28 mouse cellular contexts compared by ENCODE assay signal in genomic region chr3:14795292-14796020, GRCm38 (mm10). TPM values are rescaled to one million over a fixed set of nuclear protein-coding genes. Genes with fewer than 3 reads are reported as not detected.
DNase-seq lines count a peak whose midpoint lies in the region; ATAC-seq and TF ChIP-seq lines count a peak whose summit lies in the region.
"Had no signal": no experiment of that assay in that cellular context is flagged by ENCODE, and none has a peak within 500 bp of the region (broad histone marks: within the 10 kb centered on the region; RNA-seq: fewer than 3 reads in every experiment).

No protein-coding gene starts in this region.

- H3K79me2 ChIP-seq in MEL (ENCODE audit: control insufficient read depth, insufficient read depth, low read length, poor library complexity) = peaks cover 68% of the 10 kb centered on the region

- ATAC-seq in liver, embryonic 11.5 days (replicated peaks; ENCODE audit: low FRiP score) = no peak
- ATAC-seq: activated CD4-positive, CD25-positive, alpha-beta regulatory T cell, adult 4 months; CD4-positive, CD25-positive, alpha-beta regulatory T cell, adult 4 months; Patski had no signal

- no peak for TF ChIP-seq CTCF in gastrocnemius, adult 2 months (IDR thresholded peaks at IDR 0.05)
- no peak for TF ChIP-seq CTCF in MEL (IDR thresholded peaks at IDR 0.05 in 2 of 3, conservative IDR thresholded peaks at IDR 0.05 in 1 of 3; ENCODE audit: control insufficient read depth in 1 of 3, insufficient read depth in 1 of 3, low read depth in 2 of 3, low read length in 3 of 3, poor library complexity in 1 of 3, severe bottlenecking in 1 of 3)
- TF ChIP-seq CTCF in left cerebral cortex, adult 2 months (IDR thresholded peaks at IDR 0.05) = no peak

- no peak for TF ChIP-seq EP300 in MEL (IDR thresholded peaks at IDR 0.05; ENCODE audit: low read depth in 1 of 2, low read length in 2 of 2)

- peak overlapping the region; percentile 85 for H3K27ac ChIP-seq in gastrocnemius, adult 2 months
- H3K27ac ChIP-seq in MEL (ENCODE audit: control insufficient read depth, low read depth, low read length) = peak overlapping the region; percentile 43
- H3K27ac ChIP-seq in brown adipose tissue, adult 24 weeks (replicated peaks; ENCODE audit: low read depth, low read length) = peak overlapping the region; percentile 39; the same call in 1 of the 2 replicates
- no peak overlapping the region for H3K27ac ChIP-seq in left cerebral cortex, adult 2 months
- H3K27ac ChIP-seq in liver, embryonic 11.5 days (ENCODE audit: low read depth, low read length) = no peak overlapping the region

- no peak overlapping the region for H3K4me3 ChIP-seq in gastrocnemius, adult 2 months
- H3K4me3 ChIP-seq in MEL (ENCODE audit: control insufficient read depth in 1 of 2, insufficient read depth in 1 of 2, low read depth in 2 of 2, low read length in 2 of 2) = no peak overlapping the region
- no peak overlapping the region for H3K4me3 ChIP-seq in brown adipose tissue, adult 24 weeks (ENCODE audit: insufficient read depth, low read depth, low read length)
- H3K4me3 ChIP-seq in left cerebral cortex, adult 2 months = no peak overlapping the region
- no peak overlapping the region for H3K4me3 ChIP-seq in liver, embryonic 11.5 days (ENCODE audit: low read depth, low read length)

- H3K36me3 ChIP-seq in MEL (ENCODE audit: control insufficient read depth in 1 of 2, insufficient read depth in 2 of 2, low read length in 2 of 2) = peaks cover 59 to 89% of the 10 kb centered on the region in 2 experiments
- no peaks in the 10 kb centered on the region for H3K36me3 ChIP-seq in liver, embryonic 11.5 days (ENCODE audit: control insufficient read depth, insufficient read depth, low read length)

- intact Hi-C loops in gastrocnemius, adult 2 months (cut with DNase I) = loop anchor here (5.0 kb wide), 2 partner anchors 42 to 67 kb away; partner anchors contain the start of gene Car3
- intact Hi-C loops in left cerebral cortex, adult 2 months (cut with DNase I) = no loop called here

- TF ChIP-seq POLR2A in MEL (IDR thresholded peaks at IDR 0.05; ENCODE audit: control insufficient read depth in 1 of 2, insufficient read depth in 1 of 2, low read depth in 1 of 2, low read length in 2 of 2, poor library complexity in 1 of 2) = peak in 1 of 2 experiments; percentile 41; a peak in 1 of 4 replicates

- no peak for DNase-seq in gastrocnemius, adult 2 months
- no peak for DNase-seq in gastrocnemius, postnatal 4 days (ENCODE audit: low spot score in 2 of 2)
- peak; percentile 52 for DNase-seq in MEL (ENCODE audit: low read depth, low spot score)
- peak; percentile 1 for DNase-seq in brain, adult 2 months (ENCODE audit: low read depth, low spot score)
- no peak for DNase-seq in left cerebral cortex, adult 2 months (ENCODE audit: extremely low spot score in 1 of 2, low spot score in 2 of 2)
- DNase-seq in kidney, postnatal 25 days = no peak
- DNase-seq in liver, embryonic 11.5 days (ENCODE audit: low spot score) = no peak
- DNase-seq: adrenal gland, adult 2 months; adrenal gland, adult 8-10 months; adrenal gland, postnatal 10 days; adrenal gland, postnatal 14 days; adrenal gland, postnatal 25 days; adrenal gland, postnatal 36 days; B cell, adult 2 months; cerebellum, adult 11 months; cerebellum, adult 11-12 months; cerebellum, adult 18-20 months; cerebellum, adult 2 months; cerebellum, adult 8-10 months had no signal

- no peaks in the 10 kb centered on the region for H3K9me3 ChIP-seq in MEL (replicated peaks; ENCODE audit: insufficient read depth, low read length)
- no peaks in the 10 kb centered on the region for H3K9me3 ChIP-seq in liver, embryonic 11.5 days (ENCODE audit: control insufficient read depth, low read length)
- H3K9me3 ChIP-seq: G1E had no signal

- no peak overlapping the region for H3K4me2 ChIP-seq in liver, embryonic 11.5 days

- no peak for TF ChIP-seq RAD21 in MEL (IDR thresholded peaks at IDR 0.05; ENCODE audit: low read depth, low read length)

- 81% methylated on average over 4 of the region's 4 CpGs for WGBS in liver, embryonic 11.5 days

- peaks cover 13 to 21% of the 10 kb centered on the region in 2 experiments for H3K4me1 ChIP-seq in MEL (ENCODE audit: control insufficient read depth in 1 of 2, insufficient read depth in 2 of 2, low read length in 2 of 2)
- peaks cover 2% of the 10 kb centered on the region; the same call in 1 of the 2 replicates for H3K4me1 ChIP-seq in brown adipose tissue, adult 24 weeks (ENCODE audit: control insufficient read depth, insufficient read depth, insufficient read length, low read length)
- no peaks in the 10 kb centered on the region for H3K4me1 ChIP-seq in liver, embryonic 11.5 days (replicated peaks; ENCODE audit: control insufficient read depth, insufficient read depth, low read length)

- no peaks in the 10 kb centered on the region for H3K27me3 ChIP-seq in MEL (ENCODE audit: control insufficient read depth in 1 of 2, insufficient read depth in 2 of 2, low read length in 2 of 2)
- no peaks in the 10 kb centered on the region for H3K27me3 ChIP-seq in liver, embryonic 11.5 days (replicated peaks; ENCODE audit: control insufficient read depth, insufficient read depth, low read length)
- H3K27me3 ChIP-seq: CH12.LX had no signal

- H3K9ac ChIP-seq in MEL (ENCODE audit: control insufficient read depth, low read depth, low read length, poor library complexity, severe bottlenecking) = no peak overlapping the region; the same call in 1 of the 2 replicates
- H3K9ac ChIP-seq in liver, embryonic 11.5 days (ENCODE audit: low read depth, low read length) = no peak overlapping the region

TF ChIP-seq in MEL, 35 proteins besides CTCF, POLR2A, EP300 and RAD21:
- TF ChIP-seq MYC (IDR thresholded peaks at IDR 0.05; ENCODE audit: low read depth, low read length) = no peak
- TF ChIP-seq CHD1 (IDR thresholded peaks at IDR 0.05; ENCODE audit: low read depth, low read length) = peak; percentile 91; the same call in 1 of the 2 replicates
- TF ChIP-seq USF2 (IDR thresholded peaks at IDR 0.05; ENCODE audit: borderline replicate concordance in 1 of 2, insufficient read depth in 1 of 2, low read depth in 1 of 2, low read length in 2 of 2) = 0 out of 4 replicates have a peak, but pooled peaks of 1 of the 2 experiments have one; percentile 3
- TF ChIP-seq POLR2AphosphoS5 (IDR thresholded peaks at IDR 0.05; ENCODE audit: borderline replicate concordance, low read depth, low read length) = peak; percentile 92; the same call in 1 of the 2 replicates

RNA-seq across cellular contexts. Expression of gene Car1, which starts 12.7 kb away (rescaled TPM):
- total RNA-seq in gastrocnemius, adult 2 months (2021) = under 1 TPM; 0.20 to 0.45 TPM
- under 1 TPM; 0.29 to 0.31 TPM for total RNA-seq in gastrocnemius, postnatal 4 days (2021)
- total RNA-seq in MEL (2012; rRNA removed) = 3,564 and 4,374 TPM in 2 replicates
- 1,000 to 10,000 TPM; 1,720 to 6,361 TPM for polyA plus RNA-seq in MEL (2012; ENCODE audit: insufficient read depth in 1 of 2, insufficient read length in 2 of 2, low read depth in 1 of 2, low replicate concordance in 2 of 2, missing spikeins in 1 of 2)
- 0.87 and 1.2 TPM in 2 replicates for polyA plus RNA-seq in brown adipose tissue, adult 24 weeks (2012; ENCODE audit: insufficient read depth, insufficient read length, missing spikeins)
- total RNA-seq in left cerebral cortex, adult 2 months (2021) = not detected
- 32.0 and 32.9 TPM in 2 replicates for polyA plus RNA-seq in liver, embryonic 11.5 days (2014; fragmentation: Nextera tagmentation; extraction: Ambion mirVana)
- total RNA-seq: adrenal gland, adult 18-20 months; adrenal gland, postnatal 25 days; ES-E14 had no signal
- polyA plus RNA-seq: brain, embryonic 14.5 days; CD4-positive, CD25-positive, alpha-beta regulatory T cell, adult 4 months; cerebellum, adult 2 months; Patski had no signal

Comparison
In these comparisons a context has a peak if more than half of its experiments do, and no peak if none do; other contexts are left out.
1. DNase-seq: peak in MEL (single experiment) and brain, adult 2 months (single experiment); none in gastrocnemius, adult 2 months (single experiment), gastrocnemius, postnatal 4 days (0 of 2), left cerebral cortex, adult 2 months (0 of 2), kidney, postnatal 25 days (0 of 2) and liver, embryonic 11.5 days (single experiment).
2. H3K27ac ChIP-seq: peak in gastrocnemius, adult 2 months (single experiment), MEL (single experiment) and brown adipose tissue, adult 24 weeks (single experiment); none in left cerebral cortex, adult 2 months (single experiment) and liver, embryonic 11.5 days (single experiment).
3. RNA of gene Car1, which starts 12.7 kb away (total RNA-seq): 3,564 to 4,374 TPM in MEL; 0.20 to 0.45 TPM in gastrocnemius, adult 2 months, 0.29 to 0.31 TPM in gastrocnemius, postnatal 4 days and not detected in left cerebral cortex, adult 2 months; every median in the first group is over 1,000 times any median in the second.